ENCODE assay signal across 8 mouse cellular contexts in the genomic region with DNA sequence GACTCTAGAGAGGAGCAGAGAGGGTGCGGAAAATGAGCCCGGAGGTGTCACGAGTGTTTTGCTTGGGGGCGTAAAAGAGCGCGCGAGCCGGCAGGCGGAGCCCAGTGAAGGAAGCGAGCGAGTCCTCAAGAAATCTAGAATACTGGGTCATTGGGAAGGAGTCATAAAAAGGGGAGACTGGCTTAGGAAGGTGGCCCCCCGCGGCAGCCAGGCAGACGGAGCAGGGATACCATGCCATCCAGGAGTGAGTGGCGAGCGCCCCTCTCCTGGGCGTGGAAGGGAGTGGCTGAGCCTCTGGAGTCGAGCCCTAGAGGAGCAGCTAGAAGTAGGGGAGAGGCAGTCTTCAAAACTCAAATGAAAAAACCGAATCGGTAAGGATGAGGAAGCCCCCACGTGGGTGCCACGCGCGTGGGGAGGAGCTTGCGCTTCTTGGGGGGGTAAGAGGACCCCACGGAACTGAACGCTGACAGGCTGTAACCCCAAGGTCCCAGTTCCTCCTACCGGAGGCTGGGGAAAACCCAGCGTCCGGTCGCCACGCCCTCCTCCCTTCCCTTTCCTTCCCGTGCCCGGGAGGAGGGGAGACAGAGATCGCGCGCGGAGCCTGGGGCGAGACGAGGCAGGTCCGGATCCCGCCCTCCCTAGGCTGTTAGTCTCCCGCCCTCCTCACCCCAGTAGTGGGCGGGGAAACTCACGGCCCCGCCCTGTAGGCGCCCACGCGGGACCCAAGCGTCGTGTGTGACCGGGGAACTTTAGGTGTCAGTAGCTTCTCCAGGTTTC. TPM values are rescaled to one million over a fixed set of nuclear protein-coding genes. Genes with fewer than 3 reads are reported as not detected.
A peak's percentile ranks its signal among the peaks of the same experiment; 100 is the strongest.
DNase-seq lines count a peak whose midpoint lies in the region; ATAC-seq and TF ChIP-seq lines count a peak whose summit lies in the region.

No protein-coding gene starts in this region.

- no peaks in the 10 kb centered on the region for H3K9me3 ChIP-seq in forebrain, embryonic 12.5 days
- no peaks in the 10 kb centered on the region for H3K9me3 ChIP-seq in hindbrain, embryonic 11.5 days (ENCODE audit: control insufficient read depth, low read length)

- TF ChIP-seq CTCF in thymus, adult 2 months (IDR thresholded peaks at IDR 0.05; ENCODE audit: borderline replicate concordance, control insufficient read depth, extremely low read depth, insufficient read depth, low read length, poor library complexity) = peak; percentile 25; the same call in 1 of the 2 replicates

- DNase-seq in CD4-positive helper T cell, adult 2 months (ENCODE audit: low read depth, low spot score) = peak; percentile 94
- peak; percentile 90 for DNase-seq in adrenal gland, adult 2 months
- peak; percentile 60 for DNase-seq in hindbrain, embryonic 11.5 days (ENCODE audit: low spot score)
- DNase-seq in liver = peak; percentile 92
- DNase-seq in monocyte, adult 2 months (ENCODE audit: low read depth in 1 of 2, low spot score in 2 of 2) = peak; percentile 75 to 92
- DNase-seq in thymus, adult 2 months = peak; percentile 80
- no peak for DNase-seq in right cerebral cortex, postnatal 4 days

- 0 out of 2 replicates have a peak, but pooled peaks have one; percentile 31 for ATAC-seq in forebrain, embryonic 12.5 days (ENCODE audit: low FRiP score)
- peak; percentile 51 for ATAC-seq in hindbrain, embryonic 11.5 days (ENCODE audit: low FRiP score)

- peaks cover 73% of the 10 kb centered on the region for H3K27me3 ChIP-seq in forebrain, embryonic 12.5 days
- peaks cover 47% of the 10 kb centered on the region for H3K27me3 ChIP-seq in hindbrain, embryonic 11.5 days (ENCODE audit: control insufficient read depth, insufficient read depth, low read length)
- no peaks in the 10 kb centered on the region for H3K27me3 ChIP-seq in thymus, adult 2 months (ENCODE audit: control insufficient read depth, insufficient read depth, low read length)

- peak overlapping the region; percentile 51 for H3K4me3 ChIP-seq in forebrain, embryonic 12.5 days (replicated peaks)
- H3K4me3 ChIP-seq in hindbrain, embryonic 11.5 days (ENCODE audit: low read depth, low read length) = peak overlapping the region; percentile 43
- peak overlapping the region; percentile 82 for H3K4me3 ChIP-seq in thymus, adult 2 months (ENCODE audit: control insufficient read depth, insufficient read depth, low read length)

- H3K4me2 ChIP-seq in forebrain, embryonic 12.5 days = peak overlapping the region; percentile 71
- peak overlapping the region; percentile 56 for H3K4me2 ChIP-seq in hindbrain, embryonic 11.5 days (replicated peaks; ENCODE audit: low read depth, low read length)

- H3K4me1 ChIP-seq in forebrain, embryonic 12.5 days = peaks cover 37% of the 10 kb centered on the region
- peaks cover 12% of the 10 kb centered on the region for H3K4me1 ChIP-seq in hindbrain, embryonic 11.5 days (replicated peaks; ENCODE audit: control insufficient read depth, insufficient read depth, low read length)
- peaks cover 38% of the 10 kb centered on the region for H3K4me1 ChIP-seq in thymus, adult 2 months (replicated peaks; ENCODE audit: control insufficient read depth, insufficient read depth, low read length)

- H3K36me3 ChIP-seq in forebrain, embryonic 12.5 days (replicated peaks) = no peaks in the 10 kb centered on the region
- H3K36me3 ChIP-seq in hindbrain, embryonic 11.5 days (ENCODE audit: control insufficient read depth, insufficient read depth, low read length) = no peaks in the 10 kb centered on the region
- peaks cover 16% of the 10 kb centered on the region for H3K36me3 ChIP-seq in thymus, adult 2 months (ENCODE audit: control insufficient read depth, insufficient read depth, low read length)

- peak overlapping the region; percentile 33 for H3K9ac ChIP-seq in forebrain, embryonic 12.5 days
- peak overlapping the region; percentile 29; the same call in 1 of the 2 replicates for H3K9ac ChIP-seq in hindbrain, embryonic 11.5 days (ENCODE audit: low read depth, low read length)

- TF ChIP-seq POLR2A in thymus, adult 2 months (IDR thresholded peaks at IDR 0.05; ENCODE audit: control insufficient read depth, extremely low read depth, insufficient read depth, low read length, poor library complexity) = no peak

- WGBS in forebrain, embryonic 12.5 days = 3% methylated on average over 52 of the region's 52 CpGs
- 3% methylated on average over 49 of the region's 52 CpGs for WGBS in hindbrain, embryonic 11.5 days
- WGBS in thymus, adult 2 months = under 1% methylated on average over 52 of the region's 52 CpGs

- peak overlapping the region; percentile 25; the same call in 1 of the 2 replicates for H3K27ac ChIP-seq in forebrain, embryonic 12.5 days
- H3K27ac ChIP-seq in hindbrain, embryonic 11.5 days (ENCODE audit: low read depth, low read length) = no peak overlapping the region
- H3K27ac ChIP-seq in thymus, adult 2 months (ENCODE audit: control insufficient read depth, insufficient read depth, low read length) = peak overlapping the region; percentile 64

RNA-seq across cellular contexts. Expression of a gene that starts 2.2 kb away (rescaled TPM):
- 10 to 100 TPM; 30.2 to 36.6 TPM for total RNA-seq in adrenal gland, adult 2 months (2021)
- polyA plus RNA-seq in adrenal gland, adult 2 months (2012; rRNA removed) = 50.8 and 57.6 TPM in 2 replicates
- polyA plus RNA-seq in forebrain, embryonic 12.5 days (2016; fragmentation: Nextera tagmentation; extraction: Ambion mirVana) = 1.3 and 1.6 TPM in 2 replicates
- 1.0 and 1.1 TPM in 2 replicates for polyA plus RNA-seq in hindbrain, embryonic 11.5 days (2014; fragmentation: Nextera tagmentation; extraction: Ambion mirVana)
- polyA plus RNA-seq in thymus, adult 2 months (2012; rRNA removed) = 125 and 157 TPM in 2 replicates

RNA-seq across cellular contexts. Expression of a gene that starts 8.4 kb away (rescaled TPM):
- total RNA-seq in adrenal gland, adult 2 months (2021) = 10 to 100 TPM; 12.2 to 26.4 TPM
- 69.9 and 83.0 TPM in 2 replicates for polyA plus RNA-seq in adrenal gland, adult 2 months (2012; rRNA removed)
- polyA plus RNA-seq in forebrain, embryonic 12.5 days (2016; fragmentation: Nextera tagmentation; extraction: Ambion mirVana) = 31.3 and 31.6 TPM in 2 replicates
- polyA plus RNA-seq in hindbrain, embryonic 11.5 days (2014; fragmentation: Nextera tagmentation; extraction: Ambion mirVana) = 33.1 and 34.8 TPM in 2 replicates
- 153 and 164 TPM in 2 replicates for polyA plus RNA-seq in thymus, adult 2 months (2012; rRNA removed)

RNA-seq across cellular contexts. Expression of a gene that starts 14.0 kb away (rescaled TPM):
- under 1 TPM in 1 of 2 experiments, not detected in 1; 0.37 TPM for total RNA-seq in adrenal gland, adult 2 months (2021)
- 0.67 and 1.1 TPM in 2 replicates for polyA plus RNA-seq in adrenal gland, adult 2 months (2012; rRNA removed)
- 3.2 and 4.0 TPM in 2 replicates for polyA plus RNA-seq in forebrain, embryonic 12.5 days (2016; fragmentation: Nextera tagmentation; extraction: Ambion mirVana)
- 1.6 and 2.2 TPM in 2 replicates for polyA plus RNA-seq in hindbrain, embryonic 11.5 days (2014; fragmentation: Nextera tagmentation; extraction: Ambion mirVana)
- polyA plus RNA-seq in thymus, adult 2 months (2012; rRNA removed) = 1.4 and 2.9 TPM in 2 replicates

RNA-seq across cellular contexts. Expression of a gene that starts 29.9 kb away (rescaled TPM):
- total RNA-seq in adrenal gland, adult 2 months (2021) = 10 to 100 TPM; 47.4 to 50.9 TPM
- polyA plus RNA-seq in adrenal gland, adult 2 months (2012; rRNA removed) = 90.9 and 95.2 TPM in 2 replicates
- 29.0 and 35.7 TPM in 2 replicates for polyA plus RNA-seq in forebrain, embryonic 12.5 days (2016; fragmentation: Nextera tagmentation; extraction: Ambion mirVana)
- polyA plus RNA-seq in hindbrain, embryonic 11.5 days (2014; fragmentation: Nextera tagmentation; extraction: Ambion mirVana) = 30.5 and 33.7 TPM in 2 replicates
- polyA plus RNA-seq in thymus, adult 2 months (2012; rRNA removed) = 184 and 185 TPM in 2 replicates

RNA-seq across cellular contexts. Expression of a gene that starts 30.0 kb away (rescaled TPM):
- total RNA-seq in adrenal gland, adult 2 months (2021) = 10 to 100 TPM; 42.5 to 44.0 TPM
- 121 and 124 TPM in 2 replicates for polyA plus RNA-seq in adrenal gland, adult 2 months (2012; rRNA removed)
- polyA plus RNA-seq in forebrain, embryonic 12.5 days (2016; fragmentation: Nextera tagmentation; extraction: Ambion mirVana) = 49.8 and 51.1 TPM in 2 replicates
- polyA plus RNA-seq in hindbrain, embryonic 11.5 days (2014; fragmentation: Nextera tagmentation; extraction: Ambion mirVana) = 48.1 and 49.9 TPM in 2 replicates
- polyA plus RNA-seq in thymus, adult 2 months (2012; rRNA removed) = 141 and 146 TPM in 2 replicates

Comparison
In these comparisons a context has a peak if more than half of its experiments do, and no peak if none do; other contexts are left out.
1. RNA of a gene that starts 2.2 kb away (polyA plus RNA-seq): 125 to 157 TPM in thymus, adult 2 months and 50.8 to 57.6 TPM in adrenal gland, adult 2 months; 1.3 to 1.6 TPM in forebrain, embryonic 12.5 days and 1.0 to 1.1 TPM in hindbrain, embryonic 11.5 days; every median in the first group is over 10 times any median in the second.
2. Peak in every context shown above with its lines, with median percentiles within 50 percentile points of each other: H3K4me3 ChIP-seq.